Mouse (Mus musculus): ENCODE measurements around the gene Gm9913. TPM values are rescaled to one million over a fixed set of nuclear protein-coding genes. Genes with fewer than 3 reads are reported as not detected.

The Gm9913 gene
- polyA plus RNA-seq, 1 experiment from 2014 or later: 0.20 TPM

DNA sequence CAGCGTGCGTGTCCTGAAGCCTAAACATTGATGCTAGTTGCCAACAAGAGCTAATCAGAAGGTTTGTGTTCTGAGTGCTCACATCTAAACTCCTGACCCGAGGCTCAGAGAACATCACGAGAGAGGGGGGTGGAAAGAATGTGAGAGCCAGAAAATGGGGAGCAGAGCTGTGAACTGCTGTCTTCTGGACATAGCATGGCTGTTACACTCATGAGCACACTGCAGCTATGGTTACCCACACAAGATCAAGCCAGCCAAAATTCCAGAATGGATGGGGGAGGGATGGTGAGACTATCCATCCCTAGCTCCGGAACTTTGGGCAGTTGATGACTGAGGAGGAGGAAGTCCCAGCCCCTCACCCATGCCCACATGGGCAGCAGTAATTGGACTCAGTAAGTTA, 24.8 kb upstream of the Gm9913 start:
- 79% methylated on average over 5 of the region's 5 CpGs for WGBS
- ATAC-seq (ENCODE audit: insufficient number of reproducible peaks, insufficient read depth, low FRiP score, low TSS enrichment, low read depth): no peak

GRCm38 (mm10) chr2:125481116-125481515, 23.8 kb upstream of the Gm9913 start:
- Histone ChIP-seq H3K27me3 (peaks cover 11% of the 10 kb centered on the region; the same call in 1 of the 2 replicates), H3K9ac (replicated peaks) (no peak overlapping the region), H3K4me1 (replicated peaks) (0 out of 2 replicates have a peak, but pooled peaks cover 19% of the 10 kb centered on the region), H3K4me3 (replicated peaks) (no peak overlapping the region), H3K36me3 (0 out of 2 replicates have a peak, but pooled peaks cover 4% of the 10 kb centered on the region), H3K4me2 (no peak overlapping the region), H3K27ac (no peak overlapping the region), H3K9me3 (no peaks in the 10 kb centered on the region)
- 87% methylated on average over 4 of the region's 4 CpGs for WGBS
- no peak for ATAC-seq (ENCODE audit: insufficient number of reproducible peaks, insufficient read depth, low FRiP score, low TSS enrichment, low read depth)

More for the DNA sequence above, 24.8 kb upstream of the Gm9913 start:
- Histone ChIP-seq H3K9me3 (no peaks in the 10 kb centered on the region), H3K4me2 (no peak overlapping the region), H3K36me3 (peaks cover 7% of the 10 kb centered on the region; the same call in 1 of the 2 replicates), H3K27me3 (peaks cover 4% of the 10 kb centered on the region; the same call in 1 of the 2 replicates), H3K4me3 (replicated peaks) (no peak overlapping the region), H3K4me1 (replicated peaks) (0 out of 2 replicates have a peak, but pooled peaks cover 19% of the 10 kb centered on the region), H3K9ac (replicated peaks) (no peak overlapping the region), H3K27ac (no peak overlapping the region)

- 81% methylated on average over 9 of the region's 9 CpGs for WGBS
- H3K27ac ChIP-seq: no peak overlapping the region
- H3K4me2 ChIP-seq: no peak overlapping the region
- H3K4me3 ChIP-seq (replicated peaks): no peak overlapping the region
- H3K27me3 ChIP-seq: peaks cover 17% of the 10 kb centered on the region
- ATAC-seq (ENCODE audit: insufficient number of reproducible peaks, insufficient read depth, low FRiP score, low TSS enrichment, low read depth): no peak
- H3K9ac ChIP-seq (replicated peaks): no peak overlapping the region
- H3K4me1 ChIP-seq (replicated peaks): 0 out of 2 replicates have a peak, but pooled peaks cover 19% of the 10 kb centered on the region
- no peaks in the 10 kb centered on the region for H3K36me3 ChIP-seq
- H3K9me3 ChIP-seq: no peaks in the 10 kb centered on the region
Observed at GRCm38 (mm10) chr2:125481531-125482317, 23.2 kb upstream of the Gm9913 start.

DNA sequence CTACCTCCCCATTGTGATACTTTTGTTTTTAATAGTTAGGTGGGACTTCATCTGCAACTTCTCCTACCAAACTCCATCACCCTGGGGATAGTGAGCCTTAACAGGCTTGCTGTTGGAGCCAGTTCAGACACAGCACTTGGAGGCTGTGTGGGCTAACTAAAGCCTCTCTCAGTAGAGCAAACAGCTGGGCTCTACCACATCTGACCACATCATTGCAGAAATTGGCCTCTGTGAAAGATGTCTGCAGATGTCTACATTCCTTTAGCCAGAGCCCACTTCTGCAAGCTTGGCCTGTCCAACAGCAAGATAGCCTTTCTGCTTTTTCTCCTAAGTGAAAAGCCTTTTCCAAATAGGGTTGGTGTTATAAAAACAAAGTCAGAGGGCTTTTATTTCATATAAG, 20.7 kb upstream of the Gm9913 start:
- peaks cover 30% of the 10 kb centered on the region for H3K4me1 ChIP-seq (replicated peaks)
- H3K4me2 ChIP-seq: no peak overlapping the region
- no peaks in the 10 kb centered on the region for H3K36me3 ChIP-seq
- peaks cover 35% of the 10 kb centered on the region for H3K27me3 ChIP-seq
- no peaks in the 10 kb centered on the region for H3K9me3 ChIP-seq
- ATAC-seq (ENCODE audit: insufficient number of reproducible peaks, insufficient read depth, low FRiP score, low TSS enrichment, low read depth): no peak
- no peak overlapping the region for H3K4me3 ChIP-seq (replicated peaks)
- H3K27ac ChIP-seq: no peak overlapping the region
- H3K9ac ChIP-seq (replicated peaks): no peak overlapping the region

DNA sequence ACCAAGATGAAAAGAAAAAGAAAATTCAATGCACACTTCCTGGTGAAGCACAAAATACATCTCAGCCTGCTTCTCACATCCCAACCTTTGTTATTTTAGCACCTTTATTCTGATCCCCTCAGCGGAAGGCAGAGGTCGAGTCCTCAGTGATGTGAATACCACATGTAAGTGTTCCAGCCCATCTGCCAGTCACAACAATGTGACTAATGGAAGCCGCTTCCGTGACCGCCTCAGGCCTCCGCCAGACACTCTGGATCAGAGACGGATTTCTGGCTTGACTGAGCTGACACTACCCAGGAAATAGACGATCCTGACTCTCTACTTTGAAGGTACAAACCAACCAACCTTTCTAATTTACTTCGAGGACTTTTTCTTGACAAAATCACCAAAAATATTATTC, 20.0 kb upstream of the Gm9913 start:
- Histone ChIP-seq H3K9me3 (no peaks in the 10 kb centered on the region), H3K36me3 (no peaks in the 10 kb centered on the region), H3K27ac (no peak overlapping the region), H3K4me2 (no peak overlapping the region), H3K4me3 (replicated peaks) (no peak overlapping the region), H3K4me1 (replicated peaks) (peaks cover 28% of the 10 kb centered on the region), H3K27me3 (peaks cover 42% of the 10 kb centered on the region), H3K9ac (replicated peaks) (no peak overlapping the region)
- ATAC-seq (ENCODE audit: insufficient number of reproducible peaks, insufficient read depth, low FRiP score, low TSS enrichment, low read depth): no peak
- 84% methylated on average over 9 of the region's 9 CpGs for WGBS

DNA sequence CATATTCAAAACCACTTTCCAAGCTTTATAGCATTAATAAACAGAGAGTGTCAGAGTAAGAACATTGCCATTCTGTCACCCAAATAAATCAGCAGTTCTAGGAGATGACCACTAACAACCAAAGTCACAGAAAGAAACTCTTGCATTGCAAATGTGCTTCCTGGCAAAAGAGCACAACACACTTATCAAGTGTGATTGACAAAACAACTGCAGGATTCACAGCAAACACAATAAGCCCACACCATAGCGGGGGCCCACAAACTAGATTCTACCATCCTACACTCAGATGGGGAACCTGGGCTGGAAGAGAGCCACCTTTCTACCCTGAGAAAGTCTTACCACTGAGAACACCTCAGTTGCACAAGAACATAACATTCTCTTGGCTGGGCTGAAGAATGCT, 14.9 kb upstream of the Gm9913 start:
- no peaks in the 10 kb centered on the region for H3K9me3 ChIP-seq
- H3K4me1 ChIP-seq (replicated peaks): peaks cover 26% of the 10 kb centered on the region
- 86% methylated on average over 1 of the region's 1 CpGs for WGBS
- no peaks in the 10 kb centered on the region for H3K36me3 ChIP-seq
- no peak overlapping the region for H3K4me2 ChIP-seq
- no peak for ATAC-seq (ENCODE audit: insufficient number of reproducible peaks, insufficient read depth, low FRiP score, low TSS enrichment, low read depth)
- H3K4me3 ChIP-seq (replicated peaks): no peak overlapping the region
- peaks cover 70% of the 10 kb centered on the region for H3K27me3 ChIP-seq
- H3K27ac ChIP-seq: no peak overlapping the region
- no peak overlapping the region for H3K9ac ChIP-seq (replicated peaks)

- peaks cover 8% of the 10 kb centered on the region; the same call in 1 of the 2 replicates for H3K36me3 ChIP-seq
- H3K4me1 ChIP-seq (replicated peaks): peaks cover 22% of the 10 kb centered on the region
- no peak overlapping the region for H3K4me3 ChIP-seq (replicated peaks)
- no peaks in the 10 kb centered on the region for H3K9me3 ChIP-seq
- H3K4me2 ChIP-seq: peak overlapping the region; percentile 37
- H3K27ac ChIP-seq: no peak overlapping the region
- no peak overlapping the region for H3K9ac ChIP-seq (replicated peaks)
- peak; percentile 87 for ATAC-seq (ENCODE audit: insufficient number of reproducible peaks, insufficient read depth, low FRiP score, low TSS enrichment, low read depth)
- peaks cover 72% of the 10 kb centered on the region for H3K27me3 ChIP-seq
- 27% methylated on average over 15 of the region's 15 CpGs for WGBS
Observed at GRCm38 (mm10) chr2:125492050-125492900, 12.6 kb upstream of the Gm9913 start.

GRCm38 (mm10) chr2:125494291-125494690, 10.6 kb upstream of the Gm9913 start:
- Histone ChIP-seq H3K4me3 (replicated peaks) (no peak overlapping the region), H3K4me2 (no peak overlapping the region), H3K36me3 (peaks cover 8% of the 10 kb centered on the region; the same call in 1 of the 2 replicates), H3K9me3 (no peaks in the 10 kb centered on the region), H3K4me1 (replicated peaks) (peaks cover 15% of the 10 kb centered on the region), H3K27ac (no peak overlapping the region), H3K9ac (replicated peaks) (no peak overlapping the region), H3K27me3 (peaks cover 69% of the 10 kb centered on the region)
- ATAC-seq (ENCODE audit: insufficient number of reproducible peaks, insufficient read depth, low FRiP score, low TSS enrichment, low read depth): no peak
- WGBS: 90% methylated on average over 2 of the region's 2 CpGs

DNA sequence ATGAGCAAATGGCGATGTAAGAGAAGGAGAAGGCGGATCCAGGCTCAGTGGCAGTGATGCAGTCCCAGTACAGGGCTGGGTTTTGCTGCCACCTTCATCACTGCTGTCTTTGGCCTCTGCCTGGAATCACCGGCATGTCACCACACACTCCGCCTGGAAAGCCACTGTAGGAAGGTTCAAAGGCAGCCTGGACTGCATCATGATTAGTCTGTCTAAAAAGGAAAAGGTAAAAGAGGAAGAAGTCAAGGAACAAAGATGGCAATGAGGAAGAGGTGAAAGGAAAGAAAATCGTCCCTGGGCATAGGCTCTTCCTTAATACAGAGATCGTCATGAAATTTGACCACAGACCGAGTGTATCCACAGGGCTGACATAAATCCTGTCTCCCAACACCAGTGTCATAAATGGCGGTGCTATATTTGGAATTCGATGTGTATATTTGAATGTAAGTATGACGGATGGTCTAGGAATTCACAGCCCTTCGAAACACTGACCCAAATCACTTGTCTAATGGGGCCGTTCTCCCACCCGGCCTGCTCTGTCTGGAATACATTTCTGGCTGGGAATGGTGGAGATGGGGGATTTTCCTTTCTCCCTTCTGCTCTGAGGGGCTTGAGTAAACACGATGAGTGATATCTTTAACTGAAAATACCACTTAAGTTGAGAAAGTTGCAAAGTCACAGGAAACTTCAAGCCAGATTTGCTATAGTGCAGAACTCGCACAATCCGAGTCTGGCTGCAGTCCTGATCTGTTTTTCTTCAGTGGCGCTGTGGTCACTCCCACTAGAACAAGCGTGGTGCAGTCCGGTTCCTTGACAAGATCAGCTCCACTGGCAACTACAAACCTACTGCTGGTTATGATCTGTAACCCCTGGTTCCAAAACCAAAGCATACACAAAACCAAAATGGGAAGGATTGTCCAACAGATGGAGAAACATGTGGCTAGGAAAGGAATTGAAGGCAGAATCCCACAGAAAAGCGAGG, 9.8 kb upstream of the Gm9913 start:
- Histone ChIP-seq H3K4me1 (replicated peaks) (peaks cover 15% of the 10 kb centered on the region), H3K27ac (no peak overlapping the region), H3K4me2 (no peak overlapping the region), H3K9me3 (no peaks in the 10 kb centered on the region), H3K27me3 (peaks cover 63% of the 10 kb centered on the region), H3K36me3 (peaks cover 8% of the 10 kb centered on the region; the same call in 1 of the 2 replicates), H3K9ac (replicated peaks) (no peak overlapping the region), H3K4me3 (replicated peaks) (no peak overlapping the region)
- WGBS: 86% methylated on average over 20 of the region's 20 CpGs
- no peak for ATAC-seq (ENCODE audit: insufficient number of reproducible peaks, insufficient read depth, low FRiP score, low TSS enrichment, low read depth)

DNA sequence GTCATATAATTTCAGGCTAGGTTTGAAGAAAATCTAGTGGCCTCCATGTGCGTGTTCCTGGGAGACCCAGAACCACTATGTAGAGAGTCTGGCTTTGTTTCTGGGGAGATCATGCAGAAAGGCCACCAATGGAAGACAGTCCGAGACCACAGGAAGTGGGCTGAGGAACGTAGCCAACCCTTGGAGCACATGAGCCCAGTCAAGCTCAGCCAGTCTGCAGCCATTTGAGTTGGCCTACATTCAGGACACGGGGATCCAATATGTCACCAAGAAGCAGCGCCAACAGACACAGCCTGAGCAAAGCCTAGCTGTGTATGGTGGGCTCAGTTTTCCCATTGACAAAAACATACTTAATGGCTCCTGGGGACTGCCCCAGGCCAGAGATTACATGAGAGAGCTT, 8.2 kb upstream of the Gm9913 start:
- H3K4me2 ChIP-seq: no peak overlapping the region
- ATAC-seq (ENCODE audit: insufficient number of reproducible peaks, insufficient read depth, low FRiP score, low TSS enrichment, low read depth): no peak
- H3K27me3 ChIP-seq: peaks cover 51% of the 10 kb centered on the region
- H3K4me1 ChIP-seq (replicated peaks): peaks cover 12% of the 10 kb centered on the region
- H3K4me3 ChIP-seq (replicated peaks): no peak overlapping the region
- peaks cover 8% of the 10 kb centered on the region; the same call in 1 of the 2 replicates for H3K36me3 ChIP-seq
- 92% methylated on average over 5 of the region's 5 CpGs for WGBS
- H3K9ac ChIP-seq (replicated peaks): no peak overlapping the region
- H3K27ac ChIP-seq: no peak overlapping the region
- no peaks in the 10 kb centered on the region for H3K9me3 ChIP-seq
